Mouse (Mus musculus) kidney, adult 2 months (tissue): ENCODE data around the gene Sec14l5.

Source experiments
- CTCF ChIP-seq: fragments of 200-500 bp; conservative IDR thresholded peaks from 2 replicates; pipeline ENCODE4 v1.5.1; 2011; ENCODE audit warnings: low read depth, mild to moderate bottlenecking, control low read depth, low read length, moderate library complexity, mixed read lengths; ENCODE audit not compliant: insufficient read depth, insufficient read length
- POLR2A ChIP-seq: fragments of 200-500 bp; IDR thresholded peaks from one replicate; pipeline ENCODE4 v1.6.1; 2011; ENCODE audit warnings: low read depth, low read length, control low read depth

GRCm38 (mm10) chr16:5203200-5203599, 56.3 kb downstream of the Sec14l5 start:
- no peak for TF ChIP-seq CTCF
- no peak for TF ChIP-seq POLR2A
